Mouse (Mus musculus): ENCODE measurements around the gene Fbxo34. TPM values are rescaled to one million over a fixed set of nuclear protein-coding genes. Genes with fewer than 3 reads are reported as not detected.

The Fbxo34 gene
- polyA plus RNA-seq, 1 experiment from 2014 or later, result 23.1 TPM

DNA sequence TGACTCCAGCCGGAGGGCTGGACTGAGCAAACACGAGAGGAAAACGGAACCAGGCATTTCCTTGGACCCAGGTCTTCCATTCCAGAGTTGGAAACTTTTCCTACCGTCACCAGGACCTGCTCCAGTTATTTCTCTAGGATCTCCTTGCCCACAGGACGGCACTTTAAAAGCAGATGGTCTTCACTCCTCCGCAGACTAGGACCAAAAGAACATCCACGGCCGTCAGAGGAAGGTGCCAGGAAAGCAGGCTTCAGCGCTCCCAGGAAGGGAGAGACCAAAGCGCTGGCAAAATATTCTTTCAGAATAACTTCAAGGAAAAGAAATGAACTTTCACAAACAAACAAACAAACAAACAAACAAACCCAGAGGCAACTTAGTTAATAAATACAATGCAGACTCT lies 14.2 kb downstream of the Fbxo34 start:
- no peak for ATAC-seq
- Histone ChIP-seq H3K4me3 (replicated peaks; ENCODE audit: low read length) (no peak overlapping the region), H3K4me1 (replicated peaks; ENCODE audit: control insufficient read depth, insufficient read depth, low read length) (no peaks in the 10 kb centered on the region), H3K27ac (ENCODE audit: low read length) (no peak overlapping the region), H3K9me3 (ENCODE audit: control insufficient read depth, low read length) (no peaks in the 10 kb centered on the region), H3K9ac (replicated peaks; ENCODE audit: low read depth, low read length) (no peak overlapping the region), H3K36me3 (ENCODE audit: control insufficient read depth, insufficient read depth) (no peaks in the 10 kb centered on the region), H3K27me3 (replicated peaks; ENCODE audit: control insufficient read depth, insufficient read depth, low read length) (no peaks in the 10 kb centered on the region), H3K4me2 (ENCODE audit: low read length) (no peak overlapping the region)
- 86% methylated on average over 10 of the region's 10 CpGs for WGBS

DNA sequence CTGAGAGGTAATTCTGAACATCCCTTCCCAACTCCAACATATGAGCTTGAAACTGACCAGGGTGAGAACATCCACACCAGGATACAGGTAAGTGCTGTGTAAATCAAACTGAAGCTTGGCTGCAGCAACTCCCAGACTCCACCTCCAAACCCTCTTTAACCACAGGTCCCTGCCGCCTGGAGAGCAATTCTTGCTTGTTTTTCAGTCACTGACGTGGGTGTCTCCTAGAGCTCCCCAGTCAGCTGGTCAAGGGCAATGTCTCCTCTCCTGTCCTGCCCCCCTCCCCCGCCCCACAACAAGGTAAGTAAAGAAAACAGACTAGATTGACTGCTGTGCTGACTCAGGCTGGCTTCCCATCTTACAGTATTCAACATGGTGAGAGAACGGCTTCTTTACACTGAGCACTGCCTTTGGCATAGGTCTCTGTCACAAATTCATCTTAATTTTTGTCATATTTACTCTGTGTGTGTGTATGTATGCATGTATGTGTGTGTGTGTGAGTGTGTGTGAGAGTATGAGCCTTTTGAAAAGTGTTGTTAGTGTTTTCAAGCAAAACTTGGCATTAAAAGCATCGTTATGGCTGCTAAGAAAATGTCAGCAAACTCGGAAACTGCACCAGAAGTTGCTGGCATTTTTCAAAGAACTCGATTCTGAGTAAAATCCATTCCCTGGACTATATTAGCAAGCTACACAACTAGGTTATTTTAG lies 15.4 kb downstream of the Fbxo34 start:
- no peaks in the 10 kb centered on the region for H3K9me3 ChIP-seq (ENCODE audit: control insufficient read depth, low read length)

DNA sequence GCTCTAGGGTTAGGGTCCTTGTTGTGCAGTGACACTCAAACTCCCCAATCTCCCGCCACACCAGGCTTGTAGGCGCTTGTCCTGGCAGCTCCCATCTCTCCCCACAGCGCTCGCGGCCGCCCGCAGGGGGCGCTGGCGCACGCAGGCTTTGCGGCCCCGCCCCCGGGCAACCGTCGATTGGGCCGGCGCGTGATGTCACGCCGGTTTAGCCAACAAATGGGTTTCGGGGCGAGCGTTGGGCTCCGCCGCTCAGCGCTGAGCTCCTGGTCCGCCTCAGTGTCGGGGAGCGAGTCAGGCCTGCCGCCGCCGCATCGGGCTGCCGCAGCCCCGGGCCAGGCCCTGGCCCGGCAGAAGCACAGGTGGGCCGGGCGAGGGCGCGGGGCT lies 22.1 kb downstream of the Fbxo34 start:
- Histone ChIP-seq H3K9me3 (ENCODE audit: control insufficient read depth, low read length) (no peaks in the 10 kb centered on the region), H3K9ac (replicated peaks; ENCODE audit: low read depth, low read length) (peak overlapping the region; percentile 89), H3K4me1 (replicated peaks; ENCODE audit: control insufficient read depth, insufficient read depth, low read length) (peaks cover 7% of the 10 kb centered on the region), H3K36me3 (ENCODE audit: control insufficient read depth, insufficient read depth) (no peaks in the 10 kb centered on the region), H3K4me3 (replicated peaks; ENCODE audit: low read length) (peak overlapping the region; percentile 86), H3K27me3 (replicated peaks; ENCODE audit: control insufficient read depth, insufficient read depth, low read length) (no peaks in the 10 kb centered on the region), H3K4me2 (ENCODE audit: low read length) (peak overlapping the region; percentile 85), H3K27ac (ENCODE audit: low read length) (peak overlapping the region; percentile 69)
- ATAC-seq, result peak; percentile 97
- WGBS, result 0% methylated on average over 40 of the region's 40 CpGs

More for the DNA sequence above, 15.4 kb downstream of the Fbxo34 start:
- H3K4me1 ChIP-seq (replicated peaks; ENCODE audit: control insufficient read depth, insufficient read depth, low read length), result no peaks in the 10 kb centered on the region
- no peaks in the 10 kb centered on the region for H3K27me3 ChIP-seq (replicated peaks; ENCODE audit: control insufficient read depth, insufficient read depth, low read length)
- H3K4me3 ChIP-seq (replicated peaks; ENCODE audit: low read length), result no peak overlapping the region
- 38% methylated on average over 7 of the region's 7 CpGs for WGBS
- no peaks in the 10 kb centered on the region for H3K36me3 ChIP-seq (ENCODE audit: control insufficient read depth, insufficient read depth)
- ATAC-seq, result peak; percentile 63
- no peak overlapping the region for H3K9ac ChIP-seq (replicated peaks; ENCODE audit: low read depth, low read length)
- H3K4me2 ChIP-seq (ENCODE audit: low read length), result no peak overlapping the region
- H3K27ac ChIP-seq (ENCODE audit: low read length), result no peak overlapping the region

DNA sequence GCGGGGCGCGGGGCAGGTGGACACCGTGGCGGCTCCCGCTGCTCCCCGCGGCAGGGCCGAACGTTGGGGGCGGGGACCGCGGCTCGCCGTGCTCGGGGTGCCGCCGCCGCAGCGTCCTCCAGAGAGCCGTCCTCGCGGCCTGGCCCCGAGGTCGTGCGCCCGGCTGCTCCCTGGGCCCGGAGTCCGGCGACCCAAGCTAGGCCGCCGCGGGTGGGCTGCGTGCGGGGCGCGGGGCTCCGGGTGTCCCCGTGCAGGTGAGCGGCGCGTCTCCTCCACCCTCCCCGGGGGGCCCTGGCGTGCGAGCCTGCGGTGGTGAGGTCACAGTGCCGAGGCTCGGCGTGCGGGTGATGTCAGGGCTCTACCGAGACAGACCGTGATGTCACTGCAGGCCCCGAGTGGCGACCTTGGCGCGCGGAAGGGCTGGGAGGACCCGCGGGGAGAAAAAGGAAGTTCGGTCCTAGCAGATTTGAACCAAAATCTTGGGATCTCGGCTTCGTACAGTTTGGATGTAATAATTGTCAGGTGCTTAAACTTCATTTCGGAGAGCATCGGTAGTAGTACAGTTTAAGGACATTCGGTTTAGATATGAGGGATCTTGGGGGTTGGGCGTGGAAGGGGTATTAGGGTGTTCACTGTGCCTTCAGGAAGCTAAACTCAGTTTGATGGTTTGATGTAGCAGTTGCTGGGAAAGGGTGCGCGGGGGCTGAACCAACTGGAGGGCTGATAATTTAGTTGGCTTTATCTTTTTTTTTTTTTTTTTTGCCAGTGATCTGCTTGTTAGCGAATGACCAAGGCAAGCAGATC lies 22.7 kb downstream of the Fbxo34 start:
- Histone ChIP-seq H3K4me1 (replicated peaks; ENCODE audit: control insufficient read depth, insufficient read depth, low read length) (peaks cover 7% of the 10 kb centered on the region), H3K36me3 (ENCODE audit: control insufficient read depth, insufficient read depth) (no peaks in the 10 kb centered on the region), H3K9me3 (ENCODE audit: control insufficient read depth, low read length) (no peaks in the 10 kb centered on the region), H3K4me2 (ENCODE audit: low read length) (peak overlapping the region; percentile 85), H3K27me3 (replicated peaks; ENCODE audit: control insufficient read depth, insufficient read depth, low read length) (no peaks in the 10 kb centered on the region), H3K4me3 (replicated peaks; ENCODE audit: low read length) (peak overlapping the region; percentile 86), H3K9ac (replicated peaks; ENCODE audit: low read depth, low read length) (peak overlapping the region; percentile 89), H3K27ac (ENCODE audit: low read length) (peak overlapping the region; percentile 69)
- WGBS, result 1% methylated on average over 64 of the region's 69 CpGs
- ATAC-seq, result peak; percentile 58

DNA sequence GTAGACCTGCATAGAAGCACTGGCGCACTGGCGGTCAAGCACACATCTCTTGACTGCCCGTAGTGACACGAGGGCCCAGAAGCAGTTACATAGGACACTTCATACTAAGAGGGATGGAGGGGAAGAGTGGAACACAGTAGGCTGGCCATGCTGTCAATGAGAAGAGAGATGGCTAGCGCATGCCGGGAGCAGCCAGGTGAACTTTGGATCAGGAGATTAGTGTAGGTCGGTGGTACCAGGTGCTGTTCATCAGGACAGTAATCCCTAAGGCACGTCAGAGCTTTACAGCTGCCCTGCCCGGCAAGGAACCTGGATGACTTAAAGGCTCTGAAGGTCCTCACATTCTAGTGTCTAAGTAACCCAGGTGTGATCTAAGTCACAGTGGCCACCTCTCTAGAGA lies 23.7 kb downstream of the Fbxo34 start:
- 0 out of 2 replicates have a peak overlapping the region, but pooled peaks have one; percentile 85 for H3K4me2 ChIP-seq (ENCODE audit: low read length)
- H3K9me3 ChIP-seq (ENCODE audit: control insufficient read depth, low read length), result no peaks in the 10 kb centered on the region
- H3K4me1 ChIP-seq (replicated peaks; ENCODE audit: control insufficient read depth, insufficient read depth, low read length), result peaks cover 7% of the 10 kb centered on the region
- 88% methylated on average over 9 of the region's 9 CpGs for WGBS
- no peak for ATAC-seq
- H3K36me3 ChIP-seq (ENCODE audit: control insufficient read depth, insufficient read depth), result no peaks in the 10 kb centered on the region
- no peaks in the 10 kb centered on the region for H3K27me3 ChIP-seq (replicated peaks; ENCODE audit: control insufficient read depth, insufficient read depth, low read length)
- no peak overlapping the region for H3K9ac ChIP-seq (replicated peaks; ENCODE audit: low read depth, low read length)
- no peak overlapping the region for H3K4me3 ChIP-seq (replicated peaks; ENCODE audit: low read length)
- H3K27ac ChIP-seq (ENCODE audit: low read length), result no peak overlapping the region

DNA sequence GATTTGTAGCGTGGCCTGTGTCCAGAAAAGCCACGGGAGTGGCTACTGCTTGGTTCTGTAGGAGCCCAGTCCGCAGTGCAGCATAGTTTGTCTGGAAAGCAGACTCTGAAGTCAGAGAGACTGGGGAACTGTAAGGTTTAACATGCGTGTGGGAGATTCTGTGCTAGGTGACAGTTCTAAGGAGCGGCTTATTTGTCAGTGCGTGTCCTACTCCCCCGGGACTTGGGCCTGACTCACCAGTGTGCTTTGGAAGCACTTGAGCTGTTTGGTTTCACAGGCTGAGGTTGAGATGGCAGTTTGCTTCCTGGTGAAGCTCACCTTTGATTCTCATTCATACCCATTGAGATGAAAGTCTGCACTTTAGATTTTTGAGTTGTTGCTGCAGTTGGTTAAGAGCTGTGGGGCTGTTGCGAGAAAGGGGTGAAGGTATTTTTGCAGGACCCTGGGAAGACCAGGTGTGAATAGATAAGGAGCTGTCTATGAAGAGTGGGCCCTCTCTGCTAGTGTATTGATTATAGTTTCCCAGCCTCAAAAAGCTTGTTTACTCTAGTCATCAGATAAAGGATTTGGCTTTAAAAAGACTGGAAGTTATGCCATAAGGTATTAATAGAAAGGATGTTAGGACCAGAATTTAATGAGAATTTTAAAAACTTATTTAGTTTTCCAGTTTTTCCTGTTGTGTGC lies 24.5 kb downstream of the Fbxo34 start:
- peaks cover 7% of the 10 kb centered on the region for H3K4me1 ChIP-seq (replicated peaks; ENCODE audit: control insufficient read depth, insufficient read depth, low read length)
- no peak overlapping the region for H3K4me3 ChIP-seq (replicated peaks; ENCODE audit: low read length)
- 93% methylated on average over 8 of the region's 8 CpGs for WGBS
- H3K4me2 ChIP-seq (ENCODE audit: low read length), result no peak overlapping the region
- H3K9me3 ChIP-seq (ENCODE audit: control insufficient read depth, low read length), result no peaks in the 10 kb centered on the region
- H3K9ac ChIP-seq (replicated peaks; ENCODE audit: low read depth, low read length), result no peak overlapping the region
- H3K27ac ChIP-seq (ENCODE audit: low read length), result no peak overlapping the region
- ATAC-seq, result no peak
- H3K27me3 ChIP-seq (replicated peaks; ENCODE audit: control insufficient read depth, insufficient read depth, low read length), result no peaks in the 10 kb centered on the region
- no peaks in the 10 kb centered on the region for H3K36me3 ChIP-seq (ENCODE audit: control insufficient read depth, insufficient read depth)

DNA sequence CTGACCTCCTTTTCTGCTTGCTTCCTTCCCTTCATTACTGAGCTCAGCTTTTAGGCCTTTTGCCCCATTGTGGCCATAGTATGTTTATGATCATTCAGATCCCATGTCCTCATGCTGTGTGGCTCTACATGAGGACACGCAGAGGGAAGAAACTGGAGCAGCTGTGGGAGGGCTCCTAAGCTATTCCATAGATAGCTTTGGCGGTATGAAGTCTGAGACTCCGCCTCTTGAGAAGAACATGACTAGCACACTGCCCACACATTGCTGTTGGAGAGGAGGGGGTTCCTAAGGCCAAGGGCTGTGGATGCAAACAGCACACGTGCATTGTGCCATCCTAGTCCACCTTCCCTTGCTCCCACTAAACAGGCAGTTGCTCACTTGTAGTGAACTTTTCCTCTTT lies 26.0 kb downstream of the Fbxo34 start:
- no peak for ATAC-seq
- Histone ChIP-seq H3K4me1 (replicated peaks; ENCODE audit: control insufficient read depth, insufficient read depth, low read length) (peaks cover 7% of the 10 kb centered on the region), H3K27ac (ENCODE audit: low read length) (no peak overlapping the region), H3K4me3 (replicated peaks; ENCODE audit: low read length) (no peak overlapping the region), H3K27me3 (replicated peaks; ENCODE audit: control insufficient read depth, insufficient read depth, low read length) (no peaks in the 10 kb centered on the region), H3K9me3 (ENCODE audit: control insufficient read depth, low read length) (no peaks in the 10 kb centered on the region), H3K4me2 (ENCODE audit: low read length) (no peak overlapping the region), H3K36me3 (ENCODE audit: control insufficient read depth, insufficient read depth) (no peaks in the 10 kb centered on the region), H3K9ac (replicated peaks; ENCODE audit: low read depth, low read length) (no peak overlapping the region)
- 83% methylated on average over 4 of the region's 4 CpGs for WGBS

DNA sequence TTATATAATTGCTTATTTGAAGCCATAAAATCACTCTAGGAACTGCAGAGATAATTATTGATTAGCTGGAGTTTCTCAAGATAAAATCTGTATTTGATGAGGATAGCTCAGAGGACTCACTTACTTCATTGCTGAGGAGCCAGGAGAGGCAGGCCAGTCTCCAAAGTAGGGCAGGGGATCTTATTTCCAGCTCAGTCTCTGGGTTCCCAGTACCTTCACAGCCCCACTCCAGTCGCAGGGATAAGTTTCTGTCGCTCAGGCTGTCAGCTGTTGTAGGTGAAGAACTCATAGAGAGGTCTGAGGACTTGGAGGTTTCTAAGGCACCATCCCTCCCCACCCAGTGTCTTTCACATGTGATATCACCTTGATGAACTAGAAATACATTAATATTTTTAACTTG lies 27.5 kb downstream of the Fbxo34 start:
- H3K4me3 ChIP-seq (replicated peaks; ENCODE audit: low read length), result no peak overlapping the region
- peaks cover 7% of the 10 kb centered on the region for H3K4me1 ChIP-seq (replicated peaks; ENCODE audit: control insufficient read depth, insufficient read depth, low read length)
- H3K27me3 ChIP-seq (replicated peaks; ENCODE audit: control insufficient read depth, insufficient read depth, low read length), result no peaks in the 10 kb centered on the region
- no peak overlapping the region for H3K4me2 ChIP-seq (ENCODE audit: low read length)
- WGBS, result 81% methylated on average over 2 of the region's 2 CpGs
- H3K9ac ChIP-seq (replicated peaks; ENCODE audit: low read depth, low read length), result no peak overlapping the region
- H3K27ac ChIP-seq (ENCODE audit: low read length), result no peak overlapping the region
- H3K36me3 ChIP-seq (ENCODE audit: control insufficient read depth, insufficient read depth), result no peaks in the 10 kb centered on the region
- H3K9me3 ChIP-seq (ENCODE audit: control insufficient read depth, low read length), result no peaks in the 10 kb centered on the region
- no peak for ATAC-seq

DNA sequence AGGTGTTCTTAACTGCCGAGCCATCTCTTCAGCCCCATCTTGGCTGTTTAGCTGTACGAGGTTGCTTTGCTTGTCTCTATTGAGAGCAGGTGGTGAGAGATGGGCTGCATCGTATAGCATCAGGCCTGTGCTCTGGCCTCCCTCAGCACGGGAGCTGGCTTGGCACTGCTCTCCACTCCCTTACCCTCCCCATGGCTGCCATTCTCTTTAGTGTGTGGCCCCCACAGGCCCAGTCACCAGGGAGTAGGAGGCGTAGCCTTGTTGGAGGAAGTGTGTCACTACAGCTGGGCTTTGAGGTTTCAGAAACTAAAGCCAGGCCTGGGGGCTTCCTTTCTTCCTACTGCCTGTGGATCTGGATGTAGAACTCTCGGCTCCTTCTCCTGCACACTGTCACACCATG lies 32.0 kb downstream of the Fbxo34 start:
- H3K27me3 ChIP-seq (replicated peaks; ENCODE audit: control insufficient read depth, insufficient read depth, low read length), result no peaks in the 10 kb centered on the region
- no peak overlapping the region for H3K9ac ChIP-seq (replicated peaks; ENCODE audit: low read depth, low read length)
- no peaks in the 10 kb centered on the region for H3K4me1 ChIP-seq (replicated peaks; ENCODE audit: control insufficient read depth, insufficient read depth, low read length)
- H3K9me3 ChIP-seq (ENCODE audit: control insufficient read depth, low read length), result no peaks in the 10 kb centered on the region
- no peak overlapping the region for H3K4me2 ChIP-seq (ENCODE audit: low read length)
- no peak overlapping the region for H3K27ac ChIP-seq (ENCODE audit: low read length)
- no peak for ATAC-seq
- no peaks in the 10 kb centered on the region for H3K36me3 ChIP-seq (ENCODE audit: control insufficient read depth, insufficient read depth)
- 90% methylated on average over 6 of the region's 6 CpGs for WGBS
- no peak overlapping the region for H3K4me3 ChIP-seq (replicated peaks; ENCODE audit: low read length)

Data from forebrain, embryonic 16.5 days (tissue).